9 mouse cellular contexts compared by ENCODE assay signal in the genomic region with DNA sequence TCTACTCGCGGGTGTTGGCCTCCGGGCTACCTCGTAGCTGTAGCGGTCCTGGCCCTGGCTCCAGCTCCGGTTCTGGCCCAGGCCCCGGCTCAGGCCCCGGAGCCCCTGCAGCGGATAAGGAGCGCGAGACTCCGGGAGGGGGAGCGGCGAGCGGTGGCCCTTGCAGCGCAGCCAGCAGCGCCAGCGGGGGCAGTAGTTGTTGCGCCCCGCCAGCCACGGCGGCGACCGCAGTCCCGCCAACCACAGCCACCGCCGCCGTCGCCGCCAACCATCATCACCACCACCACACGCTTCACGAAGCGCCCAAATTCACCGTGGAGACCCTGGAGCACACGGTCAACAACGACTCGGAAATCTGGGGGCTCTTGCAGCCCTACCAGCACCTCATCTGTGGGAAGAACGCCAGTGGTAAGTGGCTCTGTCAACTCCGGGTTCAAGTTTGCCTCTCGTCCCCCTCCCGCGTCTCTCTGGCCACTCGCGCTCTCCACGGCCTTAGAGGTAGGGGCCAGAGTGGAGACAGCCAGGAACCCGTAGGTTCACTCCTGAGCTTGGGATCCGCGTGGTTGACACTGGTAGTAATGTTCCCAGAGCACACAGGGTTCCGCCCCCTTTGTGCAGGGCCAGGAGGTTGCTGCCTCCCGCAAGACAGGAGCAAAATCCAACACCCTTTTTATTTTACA. TPM values are rescaled to one million over a fixed set of nuclear protein-coding genes. Genes with fewer than 3 reads are reported as not detected.
DNase-seq lines count a peak whose midpoint lies in the region; ATAC-seq lines count a peak whose summit lies in the region.
"Had no signal": no experiment of that assay in that cellular context is flagged by ENCODE, and none has a peak within 500 bp of the region (broad histone marks: within the 10 kb centered on the region; RNA-seq: fewer than 3 reads in every experiment).

No protein-coding gene starts in this region.

- under 1% methylated on average over 30 of the region's 50 CpGs for WGBS in embryonic facial prominence, embryonic 14.5 days
- 1% methylated on average over 50 of the region's 50 CpGs for WGBS in hindbrain, embryonic 14.5 days
- WGBS in liver, embryonic 12.5 days (ENCODE audit: insufficient replicate concordance) = 2% methylated on average over 44 of the region's 50 CpGs
- WGBS in neural tube, embryonic 15.5 days = 1% methylated on average over 50 of the region's 50 CpGs

- peak; percentile 91 for DNase-seq in heart, adult 11 months
- no peak for DNase-seq in heart, adult 9 months (ENCODE audit: low spot score in 2 of 2)
- DNase-seq in Muller cell, postnatal 12 days (ENCODE audit: inconsistent ontology term) = peak; percentile 39
- peak; percentile 13 for DNase-seq in embryonic facial prominence, embryonic 14.5 days (ENCODE audit: low spot score)
- DNase-seq in hindbrain, embryonic 14.5 days (ENCODE audit: low spot score) = no peak
- no peak for DNase-seq in left cerebral cortex, postnatal 25 days (ENCODE audit: low spot score in 2 of 2)

- H3K36me3 ChIP-seq in embryonic facial prominence, embryonic 14.5 days (ENCODE audit: control insufficient read depth, insufficient read depth, low read length) = no peaks in the 10 kb centered on the region
- H3K36me3 ChIP-seq in hindbrain, embryonic 14.5 days (replicated peaks; ENCODE audit: control insufficient read depth, insufficient read depth) = no peaks in the 10 kb centered on the region
- no peaks in the 10 kb centered on the region for H3K36me3 ChIP-seq in liver, embryonic 12.5 days
- H3K36me3 ChIP-seq in neural tube, embryonic 15.5 days = no peaks in the 10 kb centered on the region

- intact Hi-C loops in left cerebral cortex, postnatal 25 days (cut with DNase I) = loop anchor here (5.0 kb wide), 1 partner anchor 171 kb away; no protein-coding TSS in a partner anchor

- peak overlapping the region; percentile 100 for H3K4me2 ChIP-seq in embryonic facial prominence, embryonic 14.5 days (ENCODE audit: low read depth, low read length)
- peak overlapping the region; percentile 96 for H3K4me2 ChIP-seq in hindbrain, embryonic 14.5 days (replicated peaks)
- H3K4me2 ChIP-seq in liver, embryonic 12.5 days = peak overlapping the region; percentile 72
- H3K4me2 ChIP-seq in neural tube, embryonic 15.5 days = peak overlapping the region; percentile 89

- H3K9ac ChIP-seq in embryonic facial prominence, embryonic 14.5 days (ENCODE audit: low read depth, low read length) = peak overlapping the region; percentile 76
- H3K9ac ChIP-seq in hindbrain, embryonic 14.5 days = peak overlapping the region; percentile 83
- H3K9ac ChIP-seq in liver, embryonic 12.5 days = no peak overlapping the region
- H3K9ac ChIP-seq in neural tube, embryonic 15.5 days (replicated peaks) = peak overlapping the region; percentile 80

- no peaks in the 10 kb centered on the region for H3K27me3 ChIP-seq in embryonic facial prominence, embryonic 14.5 days (replicated peaks; ENCODE audit: control insufficient read depth, insufficient read depth, low read length)
- H3K27me3 ChIP-seq in hindbrain, embryonic 14.5 days (ENCODE audit: control insufficient read depth, insufficient read depth, low read length) = no peaks in the 10 kb centered on the region
- peaks cover 58% of the 10 kb centered on the region for H3K27me3 ChIP-seq in liver, embryonic 12.5 days (replicated peaks)
- no peaks in the 10 kb centered on the region for H3K27me3 ChIP-seq in neural tube, embryonic 15.5 days (replicated peaks)
- H3K27me3 ChIP-seq: Patski had no signal

- peaks cover 22% of the 10 kb centered on the region for H3K4me1 ChIP-seq in embryonic facial prominence, embryonic 14.5 days (ENCODE audit: control insufficient read depth, insufficient read depth, low read length)
- H3K4me1 ChIP-seq in hindbrain, embryonic 14.5 days (replicated peaks; ENCODE audit: control insufficient read depth, insufficient read depth, low read length) = peaks cover 22% of the 10 kb centered on the region
- H3K4me1 ChIP-seq in liver, embryonic 12.5 days = peaks cover 15% of the 10 kb centered on the region; the same call in 1 of the 2 replicates
- H3K4me1 ChIP-seq in neural tube, embryonic 15.5 days = peaks cover 42% of the 10 kb centered on the region

- no peak for ATAC-seq in embryonic facial prominence, embryonic 14.5 days (ENCODE audit: low read depth)
- ATAC-seq in hindbrain, embryonic 14.5 days (ENCODE audit: low FRiP score) = 0 out of 2 replicates have a peak, but pooled peaks have one; percentile 1
- no peak for ATAC-seq in liver, embryonic 12.5 days
- peak; percentile 12 for ATAC-seq in neural tube, embryonic 15.5 days (ENCODE audit: low FRiP score)

- H3K27ac ChIP-seq in embryonic facial prominence, embryonic 14.5 days (replicated peaks; ENCODE audit: low read depth, low read length) = no peak overlapping the region
- no peak overlapping the region for H3K27ac ChIP-seq in hindbrain, embryonic 14.5 days
- H3K27ac ChIP-seq in liver, embryonic 12.5 days = no peak overlapping the region
- peak overlapping the region; percentile 84 for H3K27ac ChIP-seq in neural tube, embryonic 15.5 days (replicated peaks)

- no peaks in the 10 kb centered on the region for H3K9me3 ChIP-seq in embryonic facial prominence, embryonic 14.5 days (ENCODE audit: control insufficient read depth, low read length)
- H3K9me3 ChIP-seq in hindbrain, embryonic 14.5 days (ENCODE audit: control insufficient read depth, low read length) = no peaks in the 10 kb centered on the region
- H3K9me3 ChIP-seq in liver, embryonic 12.5 days (replicated peaks) = no peaks in the 10 kb centered on the region
- H3K9me3 ChIP-seq in neural tube, embryonic 15.5 days (replicated peaks) = no peaks in the 10 kb centered on the region

- H3K4me3 ChIP-seq in embryonic facial prominence, embryonic 14.5 days (ENCODE audit: low read depth, low read length) = peak overlapping the region; percentile 67
- peak overlapping the region; percentile 71 for H3K4me3 ChIP-seq in hindbrain, embryonic 14.5 days (replicated peaks; ENCODE audit: low read length)
- peak overlapping the region; percentile 49 for H3K4me3 ChIP-seq in liver, embryonic 12.5 days
- H3K4me3 ChIP-seq in neural tube, embryonic 15.5 days (replicated peaks) = peak overlapping the region; percentile 70

RNA-seq across cellular contexts. Expression of a gene that starts 1.6 kb away (rescaled TPM):
- polyA plus RNA-seq in embryonic facial prominence, embryonic 14.5 days (2014; fragmentation: Nextera tagmentation; extraction: Ambion mirVana) = 5.0 and 5.8 TPM in 2 replicates
- 28.7 and 32.0 TPM in 2 replicates for polyA plus RNA-seq in hindbrain, embryonic 14.5 days (2014; fragmentation: Nextera tagmentation; extraction: Ambion mirVana)
- polyA plus RNA-seq in liver, embryonic 12.5 days (2016; fragmentation: Nextera tagmentation; extraction: Ambion mirVana) = 0.32 and 0.42 TPM in 2 replicates
- 24.2 and 24.9 TPM in 2 replicates for polyA plus RNA-seq in neural tube, embryonic 15.5 days (2015; fragmentation: Nextera tagmentation; extraction: Ambion mirVana)
- 10 to 100 TPM; 25.9 to 26.8 TPM for total RNA-seq in left cerebral cortex, postnatal 25 days (2021)

Comparison
In these comparisons a context has a peak if more than half of its experiments do, and no peak if none do; other contexts are left out.
1. DNase-seq: peak in heart, adult 11 months (single experiment), Muller cell, postnatal 12 days (single experiment) and embryonic facial prominence, embryonic 14.5 days (single experiment); none in heart, adult 9 months (0 of 2), hindbrain, embryonic 14.5 days (single experiment) and left cerebral cortex, postnatal 25 days (0 of 2).
2. ATAC-seq: peak in hindbrain, embryonic 14.5 days (single experiment) and neural tube, embryonic 15.5 days (single experiment); none in embryonic facial prominence, embryonic 14.5 days (single experiment) and liver, embryonic 12.5 days (single experiment).
3. Peak in every context shown above with its lines, with median percentiles within 50 percentile points of each other: H3K4me2 ChIP-seq and H3K4me3 ChIP-seq.